Mouse (Mus musculus): Measurements from ENCODE around the gene Ddah1.

DNA sequence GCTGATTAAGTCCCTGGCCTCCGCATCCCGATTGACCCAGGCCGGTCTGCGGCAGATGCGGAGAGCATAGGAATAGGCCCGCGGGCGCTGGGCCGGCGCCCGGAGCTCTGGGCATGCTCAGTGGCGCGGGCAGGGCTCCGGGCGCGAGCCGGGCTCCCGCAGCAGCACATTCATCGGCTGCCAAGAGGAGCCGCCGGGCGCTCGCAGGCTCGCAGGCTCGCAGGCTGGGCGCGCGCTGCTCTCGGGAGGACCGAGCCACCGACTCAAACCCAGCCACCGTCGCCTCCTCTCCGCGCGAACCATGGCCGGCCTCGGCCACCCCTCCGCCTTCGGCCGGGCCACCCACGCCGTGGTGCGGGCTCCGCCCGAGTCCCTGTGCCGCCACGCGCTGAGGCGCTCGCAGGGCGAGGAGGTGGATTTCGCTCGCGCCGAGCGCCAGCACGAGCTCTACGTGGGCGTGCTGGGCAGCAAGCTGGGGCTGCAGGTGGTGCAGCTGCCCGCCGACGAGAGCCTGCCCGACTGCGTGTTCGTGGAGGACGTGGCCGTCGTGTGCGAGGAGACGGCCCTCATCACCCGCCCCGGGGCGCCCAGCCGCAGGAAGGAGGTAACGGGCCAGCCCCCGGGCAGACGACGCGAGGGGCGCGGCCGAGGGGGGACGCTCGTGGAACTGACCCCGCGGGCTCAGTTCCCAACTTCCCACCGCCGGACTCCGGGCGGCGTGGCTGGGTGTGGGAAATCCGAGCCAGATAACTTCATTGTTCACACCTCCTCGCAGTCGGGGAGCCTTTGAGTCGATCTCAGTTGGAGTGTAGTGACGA is at the start of gene Ddah1:
- TF ChIP-seq POLR2A (IDR thresholded peaks at IDR 0.05; ENCODE audit: low read depth, low read length) (no peak), CTCF (IDR thresholded peaks at IDR 0.05; ENCODE audit: extremely low read depth, insufficient read depth, insufficient read length, insufficient replicate concordance) (no peak)

All from spleen, adult 2 months (tissue).